Mouse (Mus musculus): Measurements from ENCODE around the gene Jmjd8.
"Not testable (repeated sequence)": the region's sequence is repeated elsewhere in the genome, so short reads cannot be mapped to it uniquely, and the experiment has no call there.

- not testable (repeated sequence) for TF ChIP-seq MAX (IDR thresholded peaks at IDR 0.05); CTCF (IDR thresholded peaks at IDR 0.05; ENCODE audit: control insufficient read depth, insufficient read depth, insufficient read length); MYOG (IDR thresholded peaks at IDR 0.05; ENCODE audit: control insufficient read depth, extremely low read depth, insufficient read length); MYOD1 (IDR thresholded peaks at IDR 0.05; ENCODE audit: control insufficient read depth, insufficient read length, low read depth); CEBPB (IDR thresholded peaks at IDR 0.05; ENCODE audit: low read depth); USF1 (IDR thresholded peaks at IDR 0.05; ENCODE audit: low read depth)
Measured at GRCm38 (mm10) chr17:25807452-25807851, 21.2 kb upstream of the Jmjd8 start.
